Mouse (Mus musculus) forebrain, postnatal 0 days (tissue): Measurements from ENCODE around the gene Rassf2. TPM values are rescaled to one million over a fixed set of nuclear protein-coding genes. Genes with fewer than 3 reads are reported as not detected.
A peak's percentile ranks its signal among the peaks of the same experiment; 100 is the strongest.

Source experiments
- ATAC-seq: fragments of 200-750 bp; cut with Nextera tagmentation; 2 replicates; pipeline ENCODE4 v1.8.0; 2017; ENCODE audit warnings: mild to moderate bottlenecking, moderate library complexity
- DNase-seq: peaks from one replicate; pipeline ENCODE4 v3.0.0-alpha.2; 2015
- H3K27ac ChIP-seq: fragments of 300-500 bp; sonication (generic); 2 replicates; pipeline ENCODE4 v1.5.1; 2014; ENCODE audit warnings: low read depth, mild to moderate bottlenecking, antibody characterized with exemption, low read length, moderate library complexity, mixed read lengths
- H3K27me3 ChIP-seq: fragments of 300-500 bp; sonication (generic); 2 replicates; pipeline ENCODE4 v1.6.1; 2014; ENCODE audit warnings: mild to moderate bottlenecking, low read length, mixed read lengths; ENCODE audit not compliant: insufficient read depth
- H3K36me3 ChIP-seq: fragments of 300-500 bp; sonication (generic); 2 replicates; pipeline ENCODE4 v1.6.1; 2014; ENCODE audit warnings: mild to moderate bottlenecking, moderate library complexity; ENCODE audit not compliant: insufficient read depth
- H3K4me1 ChIP-seq: fragments of 300-500 bp; sonication (generic); 2 replicates; pipeline ENCODE4 v1.6.1; 2014; ENCODE audit warnings: antibody characterized with exemption; ENCODE audit not compliant: insufficient read depth
- H3K4me2 ChIP-seq: fragments of 300-500 bp; sonication (generic); 2 replicates; pipeline ENCODE4 v1.6.1; 2014; ENCODE audit warnings: low read depth, mild to moderate bottlenecking, moderate library complexity
- H3K4me3 ChIP-seq: fragments of 300-500 bp; sonication (generic); 2 replicates; pipeline ENCODE4 v1.5.1; 2014; ENCODE audit warnings: low read depth, low read length, mixed read lengths
- H3K9ac ChIP-seq: fragments of 300-500 bp; sonication (generic); 2 replicates; pipeline ENCODE4 v1.6.1; 2014; ENCODE audit warnings: mild to moderate bottlenecking
- H3K9me3 ChIP-seq: fragments of 300-500 bp; sonication (generic); 2 replicates; pipeline ENCODE4 v1.6.1; 2016; ENCODE audit warnings: low read length
- CTCF ChIP-seq: sonication (generic); IDR thresholded peaks from 2 replicates; pipeline ENCODE4 v1.5.1; 2016; ENCODE audit warnings: antibody characterized with exemption, control low read depth, low read depth
- WGBS: fragments of 180-500 bp; shearing (Covaris S2); extraction: QIAGEN DNeasy Blood & Tissue Kit; methylation state at CpG from one replicate; pipeline ENCODE4 v1.1.7; 2014; 5-methylcytosine and 5-hydroxymethylcytosine counted together
- polyA plus RNA-seq: library from polyadenylated mRNA; unstranded; fragments of >200 nt; fragmentation: Nextera tagmentation; extraction: Ambion mirVana; gene quantifications from 2 replicates; pipeline ENCODE4 v1.2.1, GENCODE M21; 2015
- total RNA-seq: library from RNA; depleted of rRNA; stranded (reverse); fragments of >200 nt; gene quantifications from 2 replicates; pipeline ENCODE4 v1.2.3, GENCODE M21; 2014

Rassf2 gene
- total and polyA plus RNA-seq, 2 experiments from 2014 or later = 19.4 to 32.8 TPM

DNA sequence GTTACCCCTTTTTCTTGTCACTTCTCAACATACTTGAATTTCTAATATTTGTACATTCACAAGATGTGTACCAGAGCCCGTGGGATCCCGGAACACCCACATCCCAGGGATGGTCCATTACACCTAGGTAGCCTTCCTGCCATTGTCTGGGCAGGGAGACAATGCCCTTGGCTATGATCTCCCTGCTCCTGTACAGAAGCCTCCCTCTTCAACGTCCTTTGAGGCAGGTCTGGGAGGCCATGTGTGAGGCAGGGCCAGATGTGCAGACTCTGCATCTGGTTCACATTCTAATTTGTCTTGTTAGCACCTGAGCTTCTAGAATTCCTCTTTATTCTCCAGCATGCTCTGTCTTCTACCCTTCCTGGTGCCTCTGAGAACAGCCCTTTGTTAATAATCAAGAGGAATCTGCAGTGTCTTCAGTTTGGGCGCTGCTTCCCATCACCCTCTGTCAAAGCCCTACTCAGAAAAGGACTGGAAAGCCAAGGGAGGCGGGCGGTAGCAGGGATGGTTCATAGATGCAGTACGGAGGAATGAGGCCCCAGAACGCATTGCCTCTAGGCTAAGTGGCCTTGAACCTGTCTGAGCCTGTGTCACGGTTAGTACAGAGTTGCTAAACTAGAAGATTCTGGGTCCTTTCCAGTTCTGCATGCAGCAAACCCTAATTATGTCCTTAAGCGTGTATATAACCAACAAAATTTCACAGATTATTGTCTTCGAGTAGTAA lies 81.0 kb downstream of the Rassf2 start:
- WGBS = 75% methylated on average over 11 of the region's 11 CpGs
- DNase-seq = no peak

DNA sequence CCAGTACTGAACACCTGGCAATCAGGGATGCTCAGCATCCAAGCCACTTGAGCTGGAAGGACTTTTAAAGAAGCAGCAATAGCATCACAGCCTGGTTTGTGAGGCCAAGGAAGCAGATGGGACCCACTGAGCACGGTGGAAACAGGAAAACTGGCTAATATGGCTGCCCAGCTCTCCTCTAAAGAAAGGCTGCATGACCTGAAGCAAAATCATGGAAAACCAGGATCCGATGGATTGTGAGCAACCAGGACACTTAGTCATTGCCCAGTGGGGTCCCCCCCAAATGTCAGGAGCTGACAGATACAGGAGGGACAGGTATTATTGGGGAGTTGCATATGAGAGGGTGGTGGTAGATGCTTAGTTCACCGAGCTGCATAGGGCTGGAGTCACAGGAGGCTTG lies 81.9 kb downstream of the Rassf2 start:
- Histone ChIP-seq H3K4me1 (no peaks in the 10 kb centered on the region), H3K27me3 (no peaks in the 10 kb centered on the region), H3K4me3 (no peak overlapping the region), H3K36me3 (no peaks in the 10 kb centered on the region), H3K4me2 (no peak overlapping the region), H3K27ac (no peak overlapping the region), H3K9ac (no peak overlapping the region), H3K9me3 (no peaks in the 10 kb centered on the region)
- no peak for TF ChIP-seq CTCF
- ATAC-seq (no peak), DNase-seq (no peak)
- 75% methylated on average over 3 of the region's 3 CpGs for WGBS

More for the DNA sequence above, 81.0 kb downstream of the Rassf2 start:
- no peaks in the 10 kb centered on the region for H3K36me3 ChIP-seq
- H3K4me2 ChIP-seq = no peak overlapping the region
- no peak overlapping the region for H3K4me3 ChIP-seq
- no peaks in the 10 kb centered on the region for H3K4me1 ChIP-seq
- no peaks in the 10 kb centered on the region for H3K9me3 ChIP-seq
- no peak for ATAC-seq
- H3K9ac ChIP-seq = no peak overlapping the region
- no peaks in the 10 kb centered on the region for H3K27me3 ChIP-seq
- H3K27ac ChIP-seq = no peak overlapping the region
- no peak for TF ChIP-seq CTCF

- Histone ChIP-seq H3K36me3 (no peaks in the 10 kb centered on the region), H3K9ac (no peak overlapping the region), H3K27ac (no peak overlapping the region), H3K4me3 (no peak overlapping the region), H3K4me1 (no peaks in the 10 kb centered on the region), H3K9me3 (no peaks in the 10 kb centered on the region), H3K4me2 (no peak overlapping the region), H3K27me3 (no peaks in the 10 kb centered on the region)
- DNase-seq (no peak), ATAC-seq (no peak)
- WGBS = 93% methylated on average over 16 of the region's 16 CpGs
- TF ChIP-seq CTCF = no peak
These were observed 83.7 kb downstream of the Rassf2 start for GRCm38 (mm10) chr2:131946351-131946750.

DNA sequence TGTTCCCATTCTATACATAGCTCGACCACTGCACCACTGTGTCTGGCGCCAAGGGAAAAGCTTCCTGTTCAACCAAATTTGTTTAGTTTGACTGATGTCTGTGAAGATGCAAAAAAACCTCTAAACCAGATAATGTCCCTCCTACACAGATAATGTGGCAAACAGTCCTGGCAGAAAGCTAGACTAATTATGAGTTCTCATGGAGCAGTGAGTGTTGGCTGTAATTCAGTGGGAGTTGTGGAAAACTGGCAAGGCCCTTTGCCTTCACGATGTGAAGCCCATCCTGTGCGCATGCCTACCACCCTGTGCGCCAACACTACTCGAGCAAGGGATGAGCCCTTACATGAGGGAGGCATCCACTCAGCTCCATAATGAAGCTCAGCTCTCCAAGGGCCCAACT lies 84.3 kb downstream of the Rassf2 start:
- 73% methylated on average over 6 of the region's 6 CpGs for WGBS
- Histone ChIP-seq H3K27ac (no peak overlapping the region), H3K9me3 (no peaks in the 10 kb centered on the region), H3K27me3 (no peaks in the 10 kb centered on the region), H3K4me2 (no peak overlapping the region), H3K4me3 (no peak overlapping the region), H3K36me3 (no peaks in the 10 kb centered on the region), H3K4me1 (no peaks in the 10 kb centered on the region), H3K9ac (no peak overlapping the region)
- TF ChIP-seq CTCF = no peak
- ATAC-seq (peak; percentile 19; the same call in 1 of the 2 replicates), DNase-seq (no peak)

GRCm38 (mm10) chr2:131945225-131945624 lies 84.8 kb downstream of the Rassf2 start:
- DNase-seq (no peak), ATAC-seq (no peak)
- no peak overlapping the region for H3K4me2 ChIP-seq
- TF ChIP-seq CTCF = no peak
- H3K4me3 ChIP-seq = no peak overlapping the region
- H3K9me3 ChIP-seq = no peaks in the 10 kb centered on the region
- WGBS = 82% methylated on average over 8 of the region's 8 CpGs
- no peaks in the 10 kb centered on the region for H3K27me3 ChIP-seq
- no peaks in the 10 kb centered on the region for H3K36me3 ChIP-seq
- H3K4me1 ChIP-seq = no peaks in the 10 kb centered on the region
- no peak overlapping the region for H3K27ac ChIP-seq
- no peak overlapping the region for H3K9ac ChIP-seq

- ATAC-seq (no peak), DNase-seq (no peak)
- Histone ChIP-seq H3K4me2 (no peak overlapping the region), H3K27me3 (no peaks in the 10 kb centered on the region), H3K4me1 (no peaks in the 10 kb centered on the region), H3K4me3 (no peak overlapping the region), H3K36me3 (no peaks in the 10 kb centered on the region), H3K9ac (no peak overlapping the region), H3K27ac (no peak overlapping the region), H3K9me3 (no peaks in the 10 kb centered on the region)
- WGBS = 4% methylated on average over 1 of the region's 1 CpGs
- no peak for TF ChIP-seq CTCF
These were observed 85.7 kb downstream of the Rassf2 start for GRCm38 (mm10) chr2:131944370-131944769.

DNA sequence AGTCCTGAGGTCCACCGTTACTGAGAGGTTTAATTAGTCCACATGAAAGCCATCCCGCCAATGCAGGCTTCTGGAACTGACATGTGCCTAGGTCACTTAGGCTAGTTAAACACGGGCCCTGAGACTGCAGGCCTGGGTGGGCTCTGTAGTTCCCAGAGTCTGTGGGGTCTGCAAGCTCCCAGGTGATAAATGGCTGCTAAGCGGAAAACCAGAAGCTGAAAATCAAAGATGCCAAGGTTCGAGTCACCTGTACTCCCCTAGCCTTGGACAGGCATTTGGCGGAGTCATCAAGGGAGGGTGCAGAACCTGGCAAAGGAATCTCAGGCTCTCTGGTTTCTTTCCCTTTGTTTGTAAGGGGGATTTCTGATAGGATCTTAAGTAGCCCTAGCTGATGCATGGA lies 88.6 kb downstream of the Rassf2 start:
- Histone ChIP-seq H3K9me3 (no peaks in the 10 kb centered on the region), H3K36me3 (peaks cover 20% of the 10 kb centered on the region), H3K27ac (no peak overlapping the region), H3K4me2 (no peak overlapping the region), H3K4me3 (no peak overlapping the region), H3K4me1 (no peaks in the 10 kb centered on the region), H3K27me3 (no peaks in the 10 kb centered on the region), H3K9ac (no peak overlapping the region)
- ATAC-seq (no peak), DNase-seq (no peak)
- no peak for TF ChIP-seq CTCF
- WGBS = 78% methylated on average over 6 of the region's 6 CpGs
